Mouse (Mus musculus) neural tube, embryonic 13.5 days (tissue): Measurements from ENCODE around the gene Tmem156. TPM values are rescaled to one million over a fixed set of nuclear protein-coding genes. Genes with fewer than 3 reads are reported as not detected.

Experiments
- ATAC-seq: fragments of 200-750 bp; cut with Nextera tagmentation; 2 replicates; pipeline ENCODE4 v1.8.0; 2017; ENCODE audit warnings: low read depth, mild to moderate bottlenecking, moderate TSS enrichment, moderate library complexity
- H3K27ac ChIP-seq: fragments of 300-500 bp; sonication (generic); replicated peaks from 2 replicates; pipeline ENCODE4 v1.5.1; 2015; ENCODE audit warnings: moderate library complexity, mild to moderate bottlenecking, inconsistent platforms
- H3K27me3 ChIP-seq: fragments of 300-500 bp; sonication (generic); 2 replicates; pipeline ENCODE4 v1.6.1; 2015; ENCODE audit warnings: mild to moderate bottlenecking, inconsistent platforms
- H3K36me3 ChIP-seq: fragments of 300-500 bp; sonication (generic); 2 replicates; pipeline ENCODE4 v1.6.1; 2015; ENCODE audit warnings: mild to moderate bottlenecking, inconsistent platforms
- H3K4me1 ChIP-seq: fragments of 300-500 bp; sonication (generic); replicated peaks from 2 replicates; pipeline ENCODE4 v1.6.1; 2015; ENCODE audit warnings: inconsistent platforms
- H3K4me2 ChIP-seq: fragments of 300-500 bp; sonication (generic); 2 replicates; pipeline ENCODE4 v1.6.1; 2015; ENCODE audit warnings: inconsistent platforms, mild to moderate bottlenecking, moderate library complexity
- H3K4me3 ChIP-seq: fragments of 300-500 bp; sonication (generic); 2 replicates; pipeline ENCODE4 v1.5.1; 2015; ENCODE audit warnings: mild to moderate bottlenecking, inconsistent platforms
- H3K9ac ChIP-seq: fragments of 300-500 bp; sonication (generic); 2 replicates; pipeline ENCODE4 v1.6.1; 2015; ENCODE audit warnings: moderate library complexity, mild to moderate bottlenecking, inconsistent platforms
- H3K9me3 ChIP-seq: fragments of 300-500 bp; sonication (generic); 2 replicates; pipeline ENCODE4 v1.6.1; 2016; ENCODE audit warnings: inconsistent platforms
- WGBS: fragments of 180-500 bp; shearing (Covaris S2); methylation state at CpG from one replicate; pipeline ENCODE4 v1.1.7; 2015; 5-methylcytosine and 5-hydroxymethylcytosine counted together
- polyA plus RNA-seq: library from polyadenylated mRNA; unstranded; fragments of >200 nt; fragmentation: Nextera tagmentation; extraction: Ambion mirVana; gene quantifications from 2 replicates; pipeline ENCODE4 v1.2.1, GENCODE M21; 2015

Gene Tmem156
- polyA plus RNA-seq, 1 experiment from 2014 or later = not detected

DNA sequence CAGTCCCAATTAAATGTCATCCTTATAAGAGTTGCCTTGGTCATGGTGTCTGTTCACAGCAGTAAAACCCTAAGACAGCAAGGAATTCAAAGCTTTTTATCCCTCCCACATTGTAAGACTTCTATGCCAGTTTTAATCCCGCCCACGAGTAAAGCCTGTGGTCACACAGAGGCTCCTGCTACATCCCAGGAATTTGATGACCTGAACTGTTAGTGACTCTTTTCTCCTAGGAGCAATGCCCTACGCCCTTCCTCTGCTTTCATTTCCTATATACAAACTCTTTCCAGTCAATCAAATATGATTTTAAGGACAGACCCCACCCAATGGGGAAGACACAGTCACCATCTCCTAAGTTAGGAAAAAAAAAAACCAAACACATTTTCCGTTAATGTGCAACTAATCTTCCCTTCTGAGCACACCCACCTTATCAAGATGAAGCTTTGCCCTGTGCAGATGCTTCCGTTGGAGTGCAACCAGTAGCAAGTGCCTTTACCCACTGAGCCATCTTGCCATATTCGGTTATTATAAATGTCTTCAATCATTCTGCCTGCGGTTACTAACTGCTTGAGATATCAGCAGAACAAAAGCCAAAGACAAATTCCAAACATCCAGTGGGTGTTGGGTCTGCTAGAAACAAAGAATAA is 3.1 kb upstream of the Tmem156 start:
- 90% methylated on average over 7 of the region's 7 CpGs for WGBS
- no peak overlapping the region for H3K4me2 ChIP-seq
- no peak overlapping the region for H3K4me3 ChIP-seq
- H3K27ac ChIP-seq = no peak overlapping the region
- H3K36me3 ChIP-seq = no peaks in the 10 kb centered on the region
- 0 out of 2 replicates have a peak, but pooled peaks cover 2% of the 10 kb centered on the region for H3K4me1 ChIP-seq
- no peaks in the 10 kb centered on the region for H3K27me3 ChIP-seq
- no peak overlapping the region for H3K9ac ChIP-seq
- H3K9me3 ChIP-seq = no peaks in the 10 kb centered on the region
- no peak for ATAC-seq

GRCm38 (mm10) chr5:65093769-65094168 is 1.8 kb upstream of the Tmem156 start:
- H3K9me3 ChIP-seq = no peaks in the 10 kb centered on the region
- no peaks in the 10 kb centered on the region for H3K4me1 ChIP-seq
- no peaks in the 10 kb centered on the region for H3K36me3 ChIP-seq
- H3K9ac ChIP-seq = no peak overlapping the region
- ATAC-seq = no peak
- no peak overlapping the region for H3K4me3 ChIP-seq
- H3K27me3 ChIP-seq = no peaks in the 10 kb centered on the region
- H3K27ac ChIP-seq = no peak overlapping the region
- H3K4me2 ChIP-seq = no peak overlapping the region

GRCm38 (mm10) chr5:65091184-65091858 is 611 bp downstream of the Tmem156 start:
- H3K9ac ChIP-seq = no peak overlapping the region
- no peaks in the 10 kb centered on the region for H3K9me3 ChIP-seq
- no peak for ATAC-seq
- H3K36me3 ChIP-seq = no peaks in the 10 kb centered on the region
- no peaks in the 10 kb centered on the region for H3K27me3 ChIP-seq
- no peak overlapping the region for H3K27ac ChIP-seq
- H3K4me3 ChIP-seq = no peak overlapping the region
- no peaks in the 10 kb centered on the region for H3K4me1 ChIP-seq
- H3K4me2 ChIP-seq = no peak overlapping the region
- WGBS = 71% methylated on average over 11 of the region's 11 CpGs

DNA sequence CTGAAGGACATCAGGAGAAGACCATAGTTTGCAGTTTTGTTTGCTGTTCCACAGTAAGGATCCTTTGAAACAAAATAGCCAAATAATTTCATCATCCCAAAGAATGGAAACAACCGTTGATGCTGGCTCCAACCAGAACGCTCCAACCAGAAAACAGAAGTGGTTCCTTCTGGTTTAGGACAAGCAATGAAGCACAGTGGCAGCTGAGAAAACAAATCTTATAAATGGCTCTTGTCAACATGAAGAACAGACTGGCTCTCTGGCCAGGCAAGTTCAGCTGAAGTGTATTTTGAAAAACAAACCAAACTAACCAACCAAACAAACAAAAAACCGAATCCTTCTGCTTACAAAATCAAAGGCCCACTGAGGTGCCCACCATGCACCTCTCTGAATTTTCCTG is 2.2 kb downstream of the Tmem156 start:
- no peaks in the 10 kb centered on the region for H3K9me3 ChIP-seq
- H3K36me3 ChIP-seq = no peaks in the 10 kb centered on the region

DNA sequence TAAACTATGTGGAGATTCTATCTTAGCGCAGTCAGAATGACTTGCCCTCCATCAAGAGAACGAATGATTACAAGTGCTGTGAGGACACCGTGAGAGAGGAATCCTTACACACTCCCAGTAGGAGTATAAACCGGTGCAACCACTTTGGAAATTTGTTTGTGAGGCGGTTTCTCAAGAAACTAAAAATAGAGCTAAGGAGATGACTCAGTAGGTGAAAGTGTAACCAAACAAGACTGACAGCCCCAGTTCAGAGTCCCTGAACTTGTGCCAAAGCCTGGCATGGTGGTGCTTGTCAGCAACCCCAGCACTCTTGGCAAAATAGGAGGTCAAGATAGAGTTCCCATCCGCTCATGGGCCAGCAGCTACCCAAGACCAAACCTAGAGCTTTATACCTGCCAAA is 5.4 kb downstream of the Tmem156 start:
- WGBS = 84% methylated on average over 6 of the region's 6 CpGs
- Histone ChIP-seq H3K4me1 (no peaks in the 10 kb centered on the region), H3K9ac (no peak overlapping the region), H3K27me3 (no peaks in the 10 kb centered on the region), H3K4me2 (no peak overlapping the region), H3K9me3 (no peaks in the 10 kb centered on the region), H3K4me3 (no peak overlapping the region), H3K36me3 (no peaks in the 10 kb centered on the region), H3K27ac (no peak overlapping the region)
- no peak for ATAC-seq

More for the DNA sequence above, 2.2 kb downstream of the Tmem156 start:
- H3K4me1 ChIP-seq = no peaks in the 10 kb centered on the region
- no peak overlapping the region for H3K9ac ChIP-seq
- no peaks in the 10 kb centered on the region for H3K27me3 ChIP-seq
- H3K4me3 ChIP-seq = no peak overlapping the region
- no peak overlapping the region for H3K4me2 ChIP-seq
- ATAC-seq = no peak
- H3K27ac ChIP-seq = no peak overlapping the region
- WGBS = 65% methylated on average over 3 of the region's 3 CpGs

- Histone ChIP-seq H3K4me1 (no peaks in the 10 kb centered on the region), H3K9ac (no peak overlapping the region), H3K27me3 (no peaks in the 10 kb centered on the region), H3K9me3 (no peaks in the 10 kb centered on the region), H3K27ac (no peak overlapping the region), H3K4me3 (no peak overlapping the region), H3K4me2 (no peak overlapping the region), H3K36me3 (no peaks in the 10 kb centered on the region)
- no peak for ATAC-seq
- 94% methylated on average over 4 of the region's 4 CpGs for WGBS
Measured at GRCm38 (mm10) chr5:65081836-65082235, 10.1 kb downstream of the Tmem156 start.

GRCm38 (mm10) chr5:65079881-65080280 is 12.1 kb downstream of the Tmem156 start:
- Histone ChIP-seq H3K4me1 (no peaks in the 10 kb centered on the region), H3K4me2 (no peak overlapping the region)
- WGBS = 77% methylated on average over 9 of the region's 9 CpGs

GRCm38 (mm10) chr5:65078081-65078480 is 13.9 kb downstream of the Tmem156 start:
- Histone ChIP-seq H3K4me3 (no peak overlapping the region), H3K4me1 (no peaks in the 10 kb centered on the region), H3K9ac (no peak overlapping the region), H3K9me3 (no peaks in the 10 kb centered on the region), H3K27ac (no peak overlapping the region), H3K36me3 (no peaks in the 10 kb centered on the region), H3K4me2 (no peak overlapping the region), H3K27me3 (no peaks in the 10 kb centered on the region)
- ATAC-seq = no peak
- 97% methylated on average over 4 of the region's 4 CpGs for WGBS

More at GRCm38 (mm10) chr5:65079881-65080280, 12.1 kb downstream of the Tmem156 start:
- no peaks in the 10 kb centered on the region for H3K36me3 ChIP-seq
- no peak overlapping the region for H3K27ac ChIP-seq
- H3K4me3 ChIP-seq = no peak overlapping the region
- no peak for ATAC-seq
- no peaks in the 10 kb centered on the region for H3K9me3 ChIP-seq
- H3K27me3 ChIP-seq = no peaks in the 10 kb centered on the region
- no peak overlapping the region for H3K9ac ChIP-seq

- no peak for ATAC-seq
- Histone ChIP-seq H3K36me3 (no peaks in the 10 kb centered on the region), H3K27me3 (no peaks in the 10 kb centered on the region), H3K9ac (no peak overlapping the region), H3K27ac (no peak overlapping the region), H3K4me2 (no peak overlapping the region), H3K4me1 (peaks cover under 1% of the 10 kb centered on the region; the same call in 1 of the 2 replicates), H3K9me3 (no peaks in the 10 kb centered on the region), H3K4me3 (no peak overlapping the region)
- 41% methylated on average over 3 of the region's 3 CpGs for WGBS
Measured at GRCm38 (mm10) chr5:65076748-65077147, 15.2 kb downstream of the Tmem156 start.

DNA sequence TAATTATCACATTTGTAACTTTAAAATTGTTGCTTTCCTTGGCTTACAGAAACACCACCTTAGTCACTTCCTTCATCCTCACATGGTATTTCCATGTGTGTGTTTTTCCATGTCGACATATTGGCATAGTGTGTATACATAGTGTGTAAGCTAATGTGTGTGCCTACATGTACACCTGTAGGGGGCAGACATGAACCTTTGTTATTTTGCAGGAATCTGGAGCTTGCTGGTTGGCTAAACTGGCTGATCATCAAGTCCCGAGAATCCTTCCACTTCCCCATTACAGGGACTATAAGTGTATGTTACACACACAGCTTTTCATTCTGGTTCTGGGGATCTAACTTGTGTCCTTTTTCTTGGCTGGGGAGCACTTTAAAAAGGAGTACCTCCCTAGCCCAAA is 15.8 kb downstream of the Tmem156 start:
- ATAC-seq = no peak
- H3K9ac ChIP-seq = no peak overlapping the region
- H3K4me2 ChIP-seq = no peak overlapping the region
- H3K4me1 ChIP-seq = peaks cover 5% of the 10 kb centered on the region
- WGBS = 77% methylated on average over 2 of the region's 2 CpGs
- H3K4me3 ChIP-seq = no peak overlapping the region
- H3K9me3 ChIP-seq = no peaks in the 10 kb centered on the region
- H3K36me3 ChIP-seq = no peaks in the 10 kb centered on the region
- no peaks in the 10 kb centered on the region for H3K27me3 ChIP-seq
- no peak overlapping the region for H3K27ac ChIP-seq

DNA sequence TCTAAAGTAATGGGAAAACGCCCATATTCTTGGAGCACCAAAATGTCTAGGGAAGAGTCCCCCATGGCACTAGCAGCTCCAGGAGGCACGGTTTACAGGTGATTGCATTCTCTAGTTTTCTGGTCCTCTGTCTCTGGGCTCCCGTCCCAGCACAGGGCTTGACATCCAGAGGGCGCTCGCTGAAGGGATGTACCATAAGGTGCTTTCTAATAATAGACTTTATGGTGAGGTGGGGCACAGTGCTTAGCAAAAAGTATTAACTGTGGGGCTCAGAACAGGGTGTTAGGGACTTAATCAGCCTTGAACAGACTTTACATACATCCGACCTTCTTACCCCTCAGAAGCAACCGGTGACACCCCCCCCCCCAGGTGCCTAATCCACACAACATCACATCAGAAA is 17.2 kb downstream of the Tmem156 start:
- H3K4me2 ChIP-seq = no peak overlapping the region
- peaks cover 10% of the 10 kb centered on the region for H3K4me1 ChIP-seq
- no peaks in the 10 kb centered on the region for H3K36me3 ChIP-seq
- no peak overlapping the region for H3K27ac ChIP-seq
- no peak for ATAC-seq
- H3K4me3 ChIP-seq = no peak overlapping the region
- no peak overlapping the region for H3K9ac ChIP-seq
- H3K9me3 ChIP-seq = no peaks in the 10 kb centered on the region
- WGBS = 68% methylated on average over 7 of the region's 7 CpGs
- no peaks in the 10 kb centered on the region for H3K27me3 ChIP-seq

- Histone ChIP-seq H3K9me3 (no peaks in the 10 kb centered on the region), H3K27ac (no peak overlapping the region), H3K27me3 (no peaks in the 10 kb centered on the region), H3K36me3 (no peaks in the 10 kb centered on the region), H3K4me1 (peaks cover 12% of the 10 kb centered on the region), H3K4me2 (no peak overlapping the region), H3K4me3 (no peak overlapping the region), H3K9ac (no peak overlapping the region)
- WGBS = 73% methylated on average over 4 of the region's 4 CpGs
- ATAC-seq = no peak
Measured at GRCm38 (mm10) chr5:65073247-65073646, 18.7 kb downstream of the Tmem156 start.

DNA sequence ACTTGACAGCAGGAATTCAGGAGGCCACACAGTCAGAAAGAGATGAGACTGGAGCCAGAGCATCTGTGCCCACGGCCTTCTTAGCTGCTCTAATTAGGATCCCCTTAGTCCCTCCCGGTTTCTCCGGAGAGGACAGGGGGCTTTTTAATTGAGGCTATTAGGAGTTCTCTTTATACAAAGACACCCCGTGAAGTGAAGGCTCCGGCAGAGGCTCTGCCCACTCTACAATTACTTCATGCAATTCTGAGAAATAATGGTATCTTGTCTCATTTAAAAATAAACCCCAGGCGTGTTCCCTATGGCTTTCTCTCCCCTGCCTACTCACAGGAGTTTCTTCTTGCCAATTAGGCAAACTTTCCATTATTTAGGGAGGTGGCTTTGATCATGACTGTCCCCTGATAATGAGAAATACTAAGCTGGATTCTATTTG is 20.2 kb downstream of the Tmem156 start:
- H3K9ac ChIP-seq = no peak overlapping the region
- WGBS = 10% methylated on average over 6 of the region's 6 CpGs
- H3K4me3 ChIP-seq = no peak overlapping the region
- H3K36me3 ChIP-seq = no peaks in the 10 kb centered on the region
- H3K4me2 ChIP-seq = no peak overlapping the region
- H3K27me3 ChIP-seq = no peaks in the 10 kb centered on the region
- H3K4me1 ChIP-seq = peaks cover 12% of the 10 kb centered on the region
- no peak overlapping the region; the same call in 1 of the 2 replicates for H3K27ac ChIP-seq
- no peak for ATAC-seq
- no peaks in the 10 kb centered on the region for H3K9me3 ChIP-seq
